Mouse (Mus musculus): Measurements from ENCODE around the gene Hdac7.

GRCm38 (mm10) chr15:97826588-97827261, 17.6 kb downstream of the Hdac7 start:
- TF ChIP-seq TAL1 (conservative IDR thresholded peaks at IDR 0.05; ENCODE audit: low read depth, low read length) (no peak), CTCF (IDR thresholded peaks at IDR 0.05; ENCODE audit: low read depth, low read length) (no peak)
